Mouse (Mus musculus) lung, adult 2 months (tissue): ENCODE results near the gene Olfr67.

Experiments used
- CTCF ChIP-seq: fragments of 200-500 bp; IDR thresholded peaks from 2 replicates; pipeline ENCODE4 v1.5.1; 2011; ENCODE audit warnings: mild to moderate bottlenecking, low read length, control low read depth; ENCODE audit not compliant: insufficient read depth
- POLR2A ChIP-seq: fragments of 200-500 bp; IDR thresholded peaks from 2 replicates; pipeline ENCODE4 v1.6.1; 2011; ENCODE audit warnings: low read depth, mild to moderate bottlenecking, control low read depth, low read length, borderline replicate concordance; ENCODE audit errors: extremely low read depth

DNA sequence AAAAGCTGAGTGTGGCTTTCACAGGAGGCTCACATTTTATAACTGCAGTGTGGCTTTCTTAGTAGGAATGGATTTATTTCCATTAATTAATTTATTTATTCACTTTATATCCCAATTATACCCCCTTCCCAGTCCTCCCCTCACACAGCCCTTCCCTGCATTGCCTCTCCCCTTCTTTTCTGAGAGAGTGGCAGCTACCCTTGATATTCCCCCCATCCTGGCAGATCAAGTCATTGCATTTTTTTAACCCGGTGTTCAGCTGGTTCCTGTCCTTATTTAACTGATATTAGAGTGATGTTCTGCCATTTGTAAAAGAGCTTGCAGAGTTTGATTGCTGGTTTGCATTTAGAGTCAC lies 18.2 kb upstream of the Olfr67 start:
- no peak for TF ChIP-seq POLR2A
- no peak for TF ChIP-seq CTCF
